Mouse (Mus musculus) CH12.LX (cell line): Measurements from ENCODE around the gene Pfdn6. TPM values are rescaled to one million over a fixed set of nuclear protein-coding genes. Genes with fewer than 3 reads are reported as not detected.

Source experiments
- DNase-seq: peaks from one replicate; pipeline ENCODE4 v3.0.0-alpha.2; 2013; ENCODE audit errors: extremely low read depth
- H3K27ac ChIP-seq: 2 replicates; pipeline ENCODE4 v1.5.1; 2012; ENCODE audit warnings: low read depth, mild to moderate bottlenecking, control low read depth, moderate library complexity; ENCODE audit not compliant: insufficient read depth
- H3K27me3 ChIP-seq: replicated peaks from 2 replicates; pipeline ENCODE3; 2012; ENCODE audit warnings: inconsistent platforms
- H3K36me3 ChIP-seq, 2 experiments: replicated peaks in 1 of 2; 2 replicates each; pipeline versions ENCODE3 to v1.6.1; 2012; ENCODE audit warnings: inconsistent platforms in 1 of 2, low read length in 1 of 2, mild to moderate bottlenecking in 1 of 2, mixed read lengths in 1 of 2, moderate library complexity in 1 of 2; ENCODE audit not compliant: control insufficient read depth in 1 of 2, insufficient read depth in 1 of 2
- H3K4me1 ChIP-seq, 2 experiments: 2 replicates each; pipeline ENCODE4 v1.6.1; 2012; ENCODE audit warnings: inconsistent platforms in 1 of 2, moderate library complexity in 1 of 2; ENCODE audit not compliant: insufficient read depth in 2 of 2, control insufficient read depth in 1 of 2
- H3K4me2 ChIP-seq: 2 replicates; pipeline ENCODE4 v1.6.1; 2012; ENCODE audit warnings: low read depth, mild to moderate bottlenecking, control low read depth; ENCODE audit not compliant: poor library complexity, insufficient read depth, severe bottlenecking
- H3K4me3 ChIP-seq, 3 experiments: fragments of 150-350 bp in 1 of 3; sonication (generic) in 1 of 3; replicated peaks in 1 of 3; 2 replicates each; pipeline versions ENCODE3 to v1.5.1; 2011 to 2012; ENCODE audit warnings: low read depth in 2 of 3, low read length in 2 of 3, mild to moderate bottlenecking in 2 of 3, moderate library complexity in 2 of 3, control low read depth in 1 of 3, improper control_type of control experiment in 1 of 3, inconsistent platforms in 1 of 3, mixed read lengths in 1 of 3; ENCODE audit not compliant: poor library complexity in 1 of 3
- H3K79me2 ChIP-seq: replicated peaks from 2 replicates; pipeline ENCODE4 v1.6.1; 2012; ENCODE audit warnings: mild to moderate bottlenecking, moderate library complexity; ENCODE audit not compliant: control insufficient read depth, poor library complexity, insufficient read depth, severe bottlenecking; ENCODE audit errors: extremely low read depth
- H3K9ac ChIP-seq: 2 replicates; pipeline ENCODE4 v1.6.1; 2012; ENCODE audit warnings: low read depth, mild to moderate bottlenecking, control low read depth, moderate library complexity; ENCODE audit not compliant: insufficient read depth
- H3K9me3 ChIP-seq: replicated peaks from 2 replicates; pipeline ENCODE3; 2012; ENCODE audit warnings: low read length, inconsistent platforms, mixed read lengths
- CHD2 ChIP-seq: IDR thresholded peaks from 2 replicates; pipeline ENCODE4 v1.6.1; 2011; ENCODE audit warnings: low read length, improper control_type of control experiment
- CTCF ChIP-seq, 2 experiments: IDR thresholded peaks in 1 of 2; conservative IDR thresholded peaks in 1 of 2; 2 replicates each; pipeline ENCODE4 v1.5.1; 2011 to 2012; ENCODE audit warnings: low read depth in 2 of 2, low read length in 2 of 2, improper control_type of control experiment in 1 of 2, inconsistent platforms in 1 of 2, mild to moderate bottlenecking in 1 of 2, moderate library complexity in 1 of 2
- GABPA ChIP-seq: IDR thresholded peaks from 2 replicates; pipeline ENCODE4 v1.6.1; 2012; ENCODE audit warnings: low read depth, low read length, improper control_type of control experiment, inconsistent platforms; ENCODE audit not compliant: insufficient replicate concordance
- HCFC1 ChIP-seq: IDR thresholded peaks from 2 replicates; pipeline ENCODE4 v1.6.1; 2012; ENCODE audit warnings: low read depth, mild to moderate bottlenecking, inconsistent platforms, low read length, improper control_type of control experiment
- JUN ChIP-seq: IDR thresholded peaks from 2 replicates; pipeline ENCODE4 v1.6.1; 2011; ENCODE audit warnings: low read depth, mild to moderate bottlenecking, low read length, improper control_type of control experiment, moderate library complexity; ENCODE audit not compliant: insufficient read depth
- MXI1 ChIP-seq: IDR thresholded peaks from 2 replicates; pipeline ENCODE4 v1.6.1; 2011; ENCODE audit warnings: mild to moderate bottlenecking, low read depth, low read length, improper control_type of control experiment
- SIN3A ChIP-seq: IDR thresholded peaks from 2 replicates; pipeline ENCODE4 v1.6.1; 2012; ENCODE audit warnings: low read length, improper control_type of control experiment, inconsistent platforms
- ZC3H11A ChIP-seq: IDR thresholded peaks from 2 replicates; pipeline ENCODE4 v1.6.1; 2012; ENCODE audit warnings: low read depth, mild to moderate bottlenecking, inconsistent platforms, low read length, improper control_type of control experiment
- ZKSCAN1 ChIP-seq: IDR thresholded peaks from 2 replicates; pipeline ENCODE4 v1.6.1; 2012; ENCODE audit warnings: low read depth, inconsistent platforms, low read length, improper control_type of control experiment, borderline replicate concordance
- ZMIZ1 ChIP-seq: IDR thresholded peaks from 2 replicates; pipeline ENCODE4 v1.6.1; 2012; ENCODE audit warnings: low read depth, mild to moderate bottlenecking, inconsistent platforms, low read length, improper control_type of control experiment
- ZNF384 ChIP-seq: IDR thresholded peaks from 2 replicates; pipeline ENCODE4 v1.6.1; 2012; ENCODE audit warnings: low read depth, low read length, improper control_type of control experiment, inconsistent platforms
- dilution Hi-C: fragments of 300-500 bp; cut with MboI; formaldehyde crosslinking; loops from 2 replicates; pipeline ENCODE4 v1.14.3; 2020; ENCODE audit warnings: low sequenced_read_pairs; ENCODE audit not compliant: extremely low pct_unique_long_range_greater_than_20kb, extremely low pct_ligation_motif_present
- in situ Hi-C: fragments of 300-500 bp; cut with MboI; formaldehyde crosslinking; loops from 3 replicates; pipeline ENCODE4 v1.14.3; 2019; ENCODE audit warnings: low sequenced_read_pairs, low pct_ligation_motif_present, low pct_unique_long_range_greater_than_20kb, mixed read lengths
- polyA plus RNA-seq: library from polyadenylated mRNA; unstranded; fragments of >175 nt; gene quantifications from 2 replicates; pipeline ENCODE4 v1.2.1, GENCODE M21; 2012; ENCODE audit warnings: low read depth; ENCODE audit not compliant: insufficient read length
- total RNA-seq, 2 experiments: library from RNA; depleted of rRNA; stranded (reverse); fragments of 300-350 nt in 1 of 2; fragments of >200 nt in 1 of 2; gene quantifications; 2 replicates each; pipeline ENCODE4 v1.2.3; 2012 to 2014

Pfdn6 gene
- total and polyA plus RNA-seq, 3 experiments, result 92.3 to 140 (median 109) TPM

- TF ChIP-seq CHD2, result peak; percentile 48; the same call in 1 of the 2 replicates
- TF ChIP-seq SIN3A, result no peak
- TF ChIP-seq JUN, result no peak
- peaks cover 19% of the 10 kb centered on the region for H3K79me2 ChIP-seq
- no peak for DNase-seq
- H3K36me3 ChIP-seq, result peaks cover 69 to 89% of the 10 kb centered on the region in 2 experiments
- no peak overlapping the region for H3K4me2 ChIP-seq
- H3K27me3 ChIP-seq, result no peaks in the 10 kb centered on the region
- in situ Hi-C loops, result no loop called here
- 0 out of 2 replicates have a peak overlapping the region, but pooled peaks have one; percentile 83 for H3K27ac ChIP-seq
- no peak overlapping the region for H3K9ac ChIP-seq
- dilution Hi-C loops, result no loop called here
- H3K4me1 ChIP-seq, result peaks cover 4 to 23% of the 10 kb centered on the region in 2 experiments; a peak in 2 of 4 replicates
- no peaks in the 10 kb centered on the region for H3K9me3 ChIP-seq
- no peak overlapping the region for H3K4me3 ChIP-seq
Observed at GRCm38 (mm10) chr17:33950131-33950625, 10.0 kb upstream of the Pfdn6 start.

GRCm38 (mm10) chr17:33948905-33949537, 8.9 kb upstream of the Pfdn6 start:
- TF ChIP-seq ZMIZ1 (no peak), ZNF384 (no peak), CTCF (conservative IDR thresholded peaks at IDR 0.05 in 1 of 2, IDR thresholded peaks at IDR 0.05 in 1 of 2; ENCODE audit: low read depth in 2 of 2, low read length in 2 of 2) (no peak)

GRCm38 (mm10) chr17:33948090-33948904, 8.2 kb upstream of the Pfdn6 start:
- in situ Hi-C loops, result no loop called here
- Histone ChIP-seq H3K9ac (no peak overlapping the region), H3K36me3 (peaks cover 77 to 92% of the 10 kb centered on the region in 2 experiments), H3K27me3 (no peaks in the 10 kb centered on the region), H3K27ac (no peak overlapping the region), H3K4me2 (no peak overlapping the region), H3K4me1 (peaks cover 4 to 21% of the 10 kb centered on the region in 2 experiments; a peak in 2 of 4 replicates), H3K9me3 (no peaks in the 10 kb centered on the region), H3K79me2 (peaks cover 3% of the 10 kb centered on the region; the same call in 1 of the 2 replicates), H3K4me3 (no peak overlapping the region)
- DNase-seq, result no peak
- dilution Hi-C loops, result no loop called here
- no peak for TF ChIP-seq GABPA
- no peak for TF ChIP-seq MXI1
- TF ChIP-seq ZKSCAN1, result no peak
- no peak for TF ChIP-seq ZMIZ1
- TF ChIP-seq ZC3H11A, result no peak
- no peak for TF ChIP-seq HCFC1
- no peak for TF ChIP-seq JUN

More at GRCm38 (mm10) chr17:33948905-33949537, 8.9 kb upstream of the Pfdn6 start:
- Histone ChIP-seq H3K36me3 (peaks cover 76 to 91% of the 10 kb centered on the region in 2 experiments), H3K4me3 (no peak overlapping the region), H3K27ac (no peak overlapping the region), H3K9me3 (no peaks in the 10 kb centered on the region), H3K4me2 (no peak overlapping the region), H3K4me1 (peaks cover 4 to 23% of the 10 kb centered on the region in 2 experiments; a peak in 2 of 4 replicates), H3K27me3 (no peaks in the 10 kb centered on the region), H3K79me2 (peaks cover 7% of the 10 kb centered on the region), H3K9ac (no peak overlapping the region)
- no peak for DNase-seq
- dilution Hi-C loops (no loop called here), in situ Hi-C loops (no loop called here)
